Mouse (Mus musculus) left cerebral cortex, adult 2 months (tissue): ENCODE data around the gene Vamp8. TPM values are rescaled to one million over a fixed set of nuclear protein-coding genes. Genes with fewer than 3 reads are reported as not detected.

Source experiments
- DNase-seq, 2 experiments: peaks; one replicate each; pipeline ENCODE4 v3.0.0; 2021 to 2022; ENCODE audit warnings: low spot score in 2 of 2, mixed read lengths in 1 of 2; ENCODE audit errors: extremely low spot score in 1 of 2
- H3K27ac ChIP-seq: fragments of 200-600 bp; 2 replicates; pipeline ENCODE4 v1.8.1; 2022
- H3K4me3 ChIP-seq: fragments of 200-600 bp; 2 replicates; pipeline ENCODE4 v1.8.1; 2022
- CTCF ChIP-seq: fragments of 200-600 bp; IDR thresholded peaks from 2 replicates; pipeline ENCODE4 v1.8.1; 2022; ENCODE audit warnings: antibody characterized with exemption, mild to moderate bottlenecking, moderate library complexity
- intact Hi-C: fragments of 180-260 bp; cut with DNase I; formaldehyde crosslinking; loops from one replicate; pipeline ENCODE4 v1.15.1; 2025
- total RNA-seq, 2 experiments: library from RNA; stranded (reverse); gene quantifications; 2 replicates each; pipeline ENCODE4 v1.2.3; 2021

Vamp8 gene
- total RNA-seq, 2 experiments from 2014 or later, result 11.7 to 15.4 TPM

DNA sequence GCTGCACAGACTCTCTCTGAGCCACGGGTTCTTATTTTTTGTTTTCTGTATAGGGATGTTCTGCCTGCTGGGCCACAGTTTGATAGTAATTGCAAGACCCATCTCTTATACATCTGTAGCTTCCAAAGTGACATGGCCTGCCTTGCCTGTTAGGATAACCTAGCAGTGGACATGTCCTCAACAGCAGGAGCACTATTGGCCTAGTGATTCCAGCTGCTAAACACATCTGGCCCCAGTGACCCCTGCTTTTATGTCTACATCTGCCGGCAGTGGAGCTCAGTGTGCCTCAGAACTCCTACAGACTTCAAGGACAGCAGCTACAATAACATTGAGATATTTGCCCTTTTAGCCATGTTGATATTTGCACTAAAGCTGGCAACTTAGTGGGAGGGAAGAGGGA lies 9.5 kb upstream of the Vamp8 start:
- TF ChIP-seq CTCF, result no peak
- Histone ChIP-seq H3K27ac (no peak overlapping the region), H3K4me3 (no peak overlapping the region)
- intact Hi-C loops, result no loop called here
- no peak for DNase-seq

DNA sequence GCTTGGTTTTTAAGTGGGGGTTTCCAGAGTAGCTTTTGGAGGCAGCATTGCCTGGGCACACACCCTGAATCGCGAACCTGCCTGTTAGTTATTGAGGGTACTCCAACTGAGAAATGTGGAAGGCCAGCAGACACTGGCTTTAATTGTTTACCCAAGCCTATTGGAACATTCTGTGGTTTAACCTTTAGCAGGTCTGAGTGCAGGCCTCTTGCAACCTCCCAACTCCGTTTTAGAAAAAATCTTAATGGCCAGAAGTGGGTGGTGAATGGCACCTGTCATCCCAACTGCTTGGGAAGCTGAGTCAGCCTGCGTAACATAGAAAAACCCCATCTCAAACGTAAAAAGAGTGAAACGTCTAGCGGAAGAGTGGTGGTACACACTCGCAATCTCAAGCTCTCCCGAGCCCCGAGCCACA lies 6.3 kb upstream of the Vamp8 start:
- DNase-seq, result no peak
- intact Hi-C loops, result no loop called here
- TF ChIP-seq CTCF, result no peak

DNA sequence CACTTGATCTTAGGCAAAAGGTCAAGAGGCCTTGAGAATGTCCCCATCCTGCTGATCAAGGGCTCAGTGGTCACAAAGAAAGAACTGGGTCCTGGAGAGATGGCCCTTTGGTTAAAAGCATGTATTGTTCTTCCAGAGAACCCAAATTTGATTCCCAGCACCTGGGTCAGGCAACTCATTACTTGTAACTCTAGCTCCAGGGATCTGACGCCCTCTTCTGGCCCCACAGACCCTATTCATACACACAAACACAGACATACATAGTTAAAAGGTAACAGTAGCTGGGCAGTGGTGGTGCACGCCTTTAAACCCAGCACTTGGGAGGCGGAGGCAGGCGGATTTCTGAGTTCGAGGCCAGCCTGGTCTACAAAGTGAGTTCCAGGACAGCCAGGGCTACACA lies 1.8 kb upstream of the Vamp8 start:
- H3K4me3 ChIP-seq, result no peak overlapping the region
- intact Hi-C loops, result no loop called here
- H3K27ac ChIP-seq, result no peak overlapping the region
- DNase-seq, result no peak
- no peak for TF ChIP-seq CTCF

More for the DNA sequence above, 6.3 kb upstream of the Vamp8 start:
- no peak overlapping the region for H3K27ac ChIP-seq
- no peak overlapping the region for H3K4me3 ChIP-seq

DNA sequence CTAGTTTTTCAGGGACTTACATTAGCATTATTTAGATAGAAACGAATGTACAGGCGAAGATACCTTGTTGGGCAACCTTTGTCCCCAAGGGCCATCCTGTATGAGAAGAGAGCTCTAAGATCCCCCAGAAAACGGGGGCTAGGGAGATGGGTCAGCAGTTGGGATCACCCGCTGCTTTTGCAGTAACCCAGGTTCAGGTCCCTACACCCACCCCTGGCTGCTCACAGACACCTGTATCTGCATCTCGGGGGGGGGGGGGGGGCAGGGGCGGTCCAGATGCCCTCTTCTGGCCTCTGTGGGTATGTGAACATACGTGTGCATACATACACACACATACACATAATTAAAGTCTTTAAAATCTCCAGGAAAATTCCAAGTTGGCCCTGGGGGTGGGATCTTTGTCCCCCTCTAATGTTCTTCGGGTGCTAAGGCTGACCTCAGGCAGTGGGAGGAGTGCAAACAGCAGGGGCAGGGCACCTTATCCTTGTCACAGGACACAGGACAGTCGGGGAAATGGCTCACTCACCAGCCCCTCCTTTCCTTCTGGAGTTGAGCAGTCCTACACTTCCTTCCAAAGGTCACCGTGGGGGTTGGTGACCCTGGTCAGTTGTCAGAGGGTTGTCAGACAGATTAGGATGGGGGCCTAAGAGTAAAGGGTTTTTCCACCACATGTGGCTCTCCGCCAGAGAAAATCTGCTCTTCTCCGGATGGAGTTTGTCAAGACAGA lies 455 bp upstream of the Vamp8 start:
- no peak for TF ChIP-seq CTCF
- Histone ChIP-seq H3K4me3 (peak overlapping the region; percentile 47), H3K27ac (peak overlapping the region; percentile 76)
- no peak for DNase-seq
- intact Hi-C loops, result no loop called here

DNA sequence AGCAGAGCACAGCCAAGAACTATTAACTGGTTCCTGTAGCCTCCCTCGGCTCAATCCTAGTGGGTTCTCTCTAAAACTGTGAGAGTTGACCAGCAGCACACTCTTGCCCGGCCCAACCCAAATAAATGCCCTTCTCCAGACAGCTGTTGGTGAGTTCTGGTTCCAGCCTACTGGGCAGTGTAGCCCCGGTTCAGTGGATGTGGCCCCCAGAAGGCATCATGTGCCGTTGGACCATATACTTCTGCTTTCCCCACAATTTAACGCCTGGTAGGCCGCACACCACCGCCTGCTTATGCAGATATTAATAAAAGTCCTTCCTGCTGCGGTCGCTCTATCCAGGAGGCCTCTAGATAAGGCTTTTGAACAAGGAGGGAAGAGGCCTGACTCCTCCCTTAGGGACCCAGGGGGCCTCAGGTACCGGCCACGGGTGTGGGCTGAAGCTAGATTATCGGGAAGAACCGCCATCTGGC lies 997 bp downstream of the Vamp8 start:
- intact Hi-C loops, result no loop called here
- no peak for DNase-seq
- TF ChIP-seq CTCF, result no peak
- H3K4me3 ChIP-seq, result peak overlapping the region; percentile 47
- peak overlapping the region; percentile 76 for H3K27ac ChIP-seq

DNA sequence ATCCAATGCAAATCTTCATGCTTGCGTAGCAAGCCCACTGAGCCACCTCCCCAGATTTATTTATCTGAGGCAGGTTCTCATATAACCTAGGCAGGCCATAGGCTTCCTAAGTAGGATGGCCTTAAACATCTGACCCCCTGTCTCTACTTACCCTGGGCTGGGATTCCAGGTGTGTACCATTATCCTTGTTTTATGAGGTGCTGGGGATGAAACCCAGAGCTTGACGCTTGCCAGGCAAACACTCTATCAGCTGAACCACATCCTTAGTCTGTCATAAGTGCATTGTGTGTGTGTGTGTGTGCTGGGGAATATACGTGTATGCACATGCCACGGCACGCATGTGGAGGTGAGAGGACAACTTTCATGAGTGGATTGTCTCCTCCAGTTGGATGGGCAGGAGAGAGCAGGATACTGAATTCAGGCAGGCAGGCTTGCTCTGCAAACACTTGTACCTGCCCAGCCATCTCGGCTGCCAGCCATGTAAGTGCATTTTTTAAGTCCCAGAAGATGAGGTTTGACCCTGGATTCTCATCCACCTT lies 1.6 kb downstream of the Vamp8 start:
- Histone ChIP-seq H3K27ac (no peak overlapping the region), H3K4me3 (no peak overlapping the region)
- intact Hi-C loops, result no loop called here
- no peak for TF ChIP-seq CTCF
- DNase-seq, result no peak

DNA sequence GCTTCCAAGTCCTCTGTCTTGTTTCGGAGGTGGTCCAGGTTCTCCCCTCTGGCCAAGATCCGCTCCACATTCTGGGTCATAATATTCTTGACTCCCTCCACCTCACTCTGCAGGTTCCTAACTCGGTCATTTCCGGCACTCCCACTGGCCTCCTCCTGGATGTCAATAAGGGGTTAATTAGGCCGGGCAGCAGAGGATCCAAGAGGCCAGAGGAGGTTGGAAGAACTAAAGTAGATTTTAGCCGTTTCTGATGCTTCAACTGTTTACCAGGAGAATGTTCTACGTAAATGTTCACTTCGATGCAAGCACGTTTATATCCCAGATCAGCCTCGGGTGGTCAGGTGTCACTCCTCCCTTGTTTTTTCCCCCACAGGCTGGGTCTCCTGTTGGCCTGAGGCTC lies 2.2 kb downstream of the Vamp8 start:
- no peak for TF ChIP-seq CTCF

DNA sequence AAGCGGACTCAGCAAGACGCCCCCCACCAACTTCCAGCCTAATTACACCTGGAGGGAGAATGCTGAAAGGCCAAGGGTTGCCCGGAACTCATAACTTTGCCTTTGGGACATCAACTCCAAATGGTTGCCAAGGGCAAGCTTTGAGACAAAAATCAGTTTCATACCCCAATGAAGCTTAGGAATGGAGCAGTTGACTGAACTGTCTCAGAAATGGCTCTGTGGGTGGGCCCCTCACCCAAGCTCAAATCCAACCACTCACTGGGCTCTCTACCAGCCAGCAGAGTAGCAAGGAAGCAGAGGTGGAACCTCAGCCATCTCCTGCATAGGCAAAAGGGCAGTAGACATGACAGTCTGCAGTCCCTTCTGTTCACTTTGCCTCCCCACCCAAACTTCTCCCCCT lies 2.7 kb downstream of the Vamp8 start:
- no peak overlapping the region for H3K4me3 ChIP-seq
- TF ChIP-seq CTCF, result no peak
- intact Hi-C loops, result no loop called here
- no peak for DNase-seq
- H3K27ac ChIP-seq, result no peak overlapping the region

More for the DNA sequence above, 2.2 kb downstream of the Vamp8 start:
- no peak for DNase-seq
- intact Hi-C loops, result no loop called here
- H3K27ac ChIP-seq, result no peak overlapping the region
- H3K4me3 ChIP-seq, result no peak overlapping the region

DNA sequence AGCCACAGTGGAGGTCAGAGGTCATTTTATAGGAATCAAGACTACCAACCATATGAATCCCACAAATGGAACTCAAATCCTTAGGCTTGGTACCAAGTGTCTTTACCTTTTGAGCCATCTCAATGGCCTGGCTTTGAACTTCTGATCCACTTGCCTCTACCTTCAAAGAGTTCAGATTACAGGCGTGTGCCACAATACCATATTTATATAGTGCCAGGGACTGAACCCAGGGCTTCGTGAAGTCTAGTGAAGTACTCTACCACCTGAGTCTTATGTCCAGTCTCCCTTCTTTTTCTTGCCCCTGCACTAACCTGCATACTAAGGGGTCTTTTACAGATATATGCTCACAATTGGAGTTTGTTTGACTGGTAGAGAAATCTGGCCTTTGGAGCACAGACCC lies 3.9 kb downstream of the Vamp8 start:
- TF ChIP-seq CTCF, result no peak
- DNase-seq, result no peak
- H3K27ac ChIP-seq, result no peak overlapping the region
- intact Hi-C loops, result no loop called here
- H3K4me3 ChIP-seq, result no peak overlapping the region

DNA sequence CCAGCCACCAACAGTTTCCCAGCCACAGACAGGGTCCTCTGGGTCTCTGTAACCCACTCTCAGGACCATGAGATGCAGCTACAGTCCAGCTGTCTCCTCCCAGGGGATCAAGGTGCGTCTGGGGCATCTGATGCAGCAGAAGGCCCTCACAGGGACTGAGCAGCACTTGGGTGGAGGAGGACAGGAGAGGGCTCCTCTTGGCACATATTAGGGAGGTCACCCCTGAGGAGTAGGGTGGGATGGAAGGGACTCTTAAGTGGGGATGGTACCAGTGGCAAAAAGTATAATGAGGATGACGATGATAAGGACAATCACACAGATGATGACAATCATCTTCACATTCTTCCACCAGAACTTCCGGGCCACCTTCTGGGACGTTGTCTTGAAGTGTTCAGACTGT lies 5.2 kb downstream of the Vamp8 start:
- DNase-seq, result no peak
- intact Hi-C loops, result no loop called here
- TF ChIP-seq CTCF, result no peak
- H3K27ac ChIP-seq, result no peak overlapping the region
- no peak overlapping the region for H3K4me3 ChIP-seq

DNA sequence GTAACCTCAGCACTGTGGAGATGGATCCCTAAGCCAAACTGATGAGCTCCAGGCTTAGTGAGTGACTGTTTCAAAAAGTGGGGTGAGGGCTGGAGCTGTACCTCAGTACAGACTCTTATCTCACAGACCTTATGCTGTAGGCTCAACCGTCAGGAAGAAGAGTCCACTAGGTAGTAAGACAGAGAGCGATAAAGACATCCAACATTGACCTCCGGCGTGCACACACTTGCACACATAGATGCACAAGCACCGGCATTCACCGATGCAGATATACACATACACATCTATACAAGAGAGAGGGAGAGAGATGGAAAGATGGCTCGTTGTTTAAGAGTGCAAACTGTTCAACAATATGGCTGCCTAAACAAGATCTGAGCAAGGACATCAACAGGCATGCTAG lies 6.6 kb downstream of the Vamp8 start:
- no peak overlapping the region for H3K4me3 ChIP-seq
- H3K27ac ChIP-seq, result no peak overlapping the region
- intact Hi-C loops, result no loop called here
- no peak for DNase-seq
- no peak for TF ChIP-seq CTCF

DNA sequence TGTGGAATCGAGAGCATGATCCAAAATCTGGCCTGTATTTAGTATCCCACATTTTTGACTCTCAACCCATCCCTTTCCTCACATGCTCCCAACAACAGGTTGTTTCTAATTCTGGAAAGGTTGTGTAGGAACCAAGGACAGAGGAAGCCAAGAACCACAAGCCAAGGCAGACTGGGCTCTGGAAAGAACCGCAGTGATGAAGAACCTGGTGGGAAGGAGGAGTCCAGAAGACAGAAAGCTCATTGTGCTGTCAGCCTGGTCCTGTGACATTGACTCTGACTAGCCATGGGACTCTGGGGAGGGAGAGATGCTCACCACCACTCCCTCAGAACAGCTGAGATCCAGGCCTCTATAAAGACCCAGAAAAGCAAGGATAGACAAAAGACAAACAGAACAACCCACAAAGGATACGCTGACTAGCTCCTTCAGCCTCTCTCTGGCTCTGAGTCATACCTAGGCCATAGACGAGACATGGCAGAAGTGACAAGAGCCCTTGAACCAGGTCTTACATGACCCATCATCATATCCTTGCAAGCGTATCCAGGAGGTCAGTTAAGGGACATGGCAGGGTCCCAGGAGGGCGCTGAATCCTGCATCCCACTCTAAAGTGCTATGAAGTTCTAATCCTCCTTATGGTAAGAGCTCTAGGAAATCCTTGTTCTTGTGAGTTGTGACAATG lies 7.2 kb downstream of the Vamp8 start:
- no peak for TF ChIP-seq CTCF
- Histone ChIP-seq H3K27ac (no peak overlapping the region), H3K4me3 (no peak overlapping the region)
- no peak for DNase-seq
- intact Hi-C loops, result no loop called here

DNA sequence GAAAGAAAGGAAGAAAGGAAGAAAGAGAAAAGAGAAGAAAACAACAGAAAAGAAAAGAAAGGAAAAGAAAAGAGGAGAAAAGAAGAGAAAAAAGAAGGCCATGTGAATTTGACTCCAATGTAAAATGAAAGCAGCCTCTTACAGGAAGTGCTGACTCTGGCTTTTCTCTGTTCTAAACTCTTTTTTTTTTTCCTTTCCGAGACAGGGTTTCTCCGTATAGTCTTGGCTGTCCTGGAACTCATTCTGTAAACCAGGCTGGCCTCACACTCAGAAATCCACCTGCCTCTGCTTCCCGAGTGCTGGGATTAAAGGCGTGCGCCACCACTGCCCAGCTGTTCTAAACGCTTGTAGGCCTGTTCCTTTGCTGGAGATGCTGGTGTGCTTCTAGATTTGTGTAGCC lies 8.0 kb downstream of the Vamp8 start:
- intact Hi-C loops, result no loop called here
- TF ChIP-seq CTCF, result no peak

More for the DNA sequence above, 8.0 kb downstream of the Vamp8 start:
- Histone ChIP-seq H3K4me3 (no peak overlapping the region), H3K27ac (no peak overlapping the region)
- DNase-seq, result no peak
